Mouse (Mus musculus) liver, embryonic 14.5 days (tissue): ENCODE results near the gene Kcnip4. TPM values are rescaled to one million over a fixed set of nuclear protein-coding genes. Genes with fewer than 3 reads are reported as not detected.
A peak's percentile ranks its signal among the peaks of the same experiment; 100 is the strongest.

Experiments used
- ATAC-seq: fragments of 200-750 bp; cut with Nextera tagmentation; 2 replicates; pipeline ENCODE4 v1.8.0; 2017; ENCODE audit warnings: moderate number of reproducible peaks, mild to moderate bottlenecking, moderate library complexity; ENCODE audit not compliant: insufficient read depth
- DNase-seq, 3 experiments: peaks; one replicate each; pipeline ENCODE4 v3.0.0-alpha.2; 2012 to 2013; ENCODE audit warnings: low read depth in 3 of 3, low spot score in 3 of 3
- H3K27ac ChIP-seq: fragments of 300-500 bp; sonication (generic); 2 replicates; pipeline ENCODE4 v1.5.1; 2014; ENCODE audit warnings: moderate library complexity, mild to moderate bottlenecking, control low read depth, inconsistent platforms
- H3K27me3 ChIP-seq: fragments of 300-500 bp; sonication (generic); 2 replicates; pipeline ENCODE4 v1.6.1; 2014; ENCODE audit warnings: mild to moderate bottlenecking, low read length, moderate library complexity; ENCODE audit not compliant: control insufficient read depth, insufficient read depth
- H3K36me3 ChIP-seq: fragments of 300-500 bp; sonication (generic); replicated peaks from 2 replicates; pipeline ENCODE4 v1.6.1; 2014; ENCODE audit warnings: low read depth; ENCODE audit not compliant: control insufficient read depth, insufficient read depth
- H3K4me1 ChIP-seq, 2 experiments: fragments of 200-500 bp in 1 of 2; fragments of 300-500 bp in 1 of 2; sonication (generic) in 1 of 2; replicated peaks; 2 replicates each; pipeline ENCODE4 v1.6.1; 2012 to 2014; ENCODE audit warnings: antibody characterized with exemption in 1 of 2, inconsistent platforms in 1 of 2, low read length in 1 of 2; ENCODE audit not compliant: control insufficient read depth in 2 of 2, insufficient read depth in 2 of 2
- H3K4me2 ChIP-seq: fragments of 300-500 bp; sonication (generic); 2 replicates; pipeline ENCODE4 v1.6.1; 2014; ENCODE audit warnings: low read depth, mild to moderate bottlenecking, control low read depth, moderate library complexity
- H3K4me3 ChIP-seq, 2 experiments: fragments of 200-500 bp in 1 of 2; fragments of 300-500 bp in 1 of 2; sonication (generic) in 1 of 2; 2 replicates each; pipeline ENCODE4 v1.5.1; 2012 to 2014; ENCODE audit warnings: low read depth in 2 of 2, low read length in 2 of 2, mild to moderate bottlenecking in 2 of 2, control low read depth in 1 of 2, inconsistent platforms in 1 of 2, moderate library complexity in 1 of 2; ENCODE audit not compliant: insufficient read depth in 1 of 2
- H3K9ac ChIP-seq: fragments of 300-500 bp; sonication (generic); replicated peaks from 2 replicates; pipeline ENCODE4 v1.6.1; 2014; ENCODE audit warnings: mild to moderate bottlenecking, control low read depth, moderate library complexity
- H3K9me3 ChIP-seq: fragments of 300-500 bp; sonication (generic); 2 replicates; pipeline ENCODE4 v1.6.1; 2016; ENCODE audit warnings: low read length, mixed read lengths; ENCODE audit not compliant: control insufficient read depth
- CTCF ChIP-seq: IDR thresholded peaks from 2 replicates; pipeline ENCODE4 v1.5.1; 2016; ENCODE audit warnings: antibody characterized with exemption, low read depth, control low read depth
- EP300 ChIP-seq: IDR thresholded peaks from 2 replicates; pipeline ENCODE4 v1.6.1; 2016; ENCODE audit warnings: antibody characterized with exemption, low read depth
- WGBS: fragments of 180-500 bp; shearing (Covaris S2); extraction: QIAGEN DNeasy Blood & Tissue Kit; methylation state at CpG from one replicate; pipeline ENCODE4 v1.1.7; 2014; ENCODE audit not compliant: insufficient replicate concordance; 5-methylcytosine and 5-hydroxymethylcytosine counted together
- polyA plus RNA-seq, 2 experiments: library from polyadenylated mRNA; depleted of rRNA in 1 of 2; stranded (reverse) in 1 of 2; unstranded in 1 of 2; fragments of >200 nt; fragmentation: Nextera tagmentation in 1 of 2; extraction: Ambion mirVana in 1 of 2; gene quantifications; 2 replicates each; pipeline versions ENCODE4 v1.2.1 to v1.2.3; 2012 to 2014

The Kcnip4 gene
- polyA plus RNA-seq, 2 experiments: 0.10 TPM; not detected in 1

DNA sequence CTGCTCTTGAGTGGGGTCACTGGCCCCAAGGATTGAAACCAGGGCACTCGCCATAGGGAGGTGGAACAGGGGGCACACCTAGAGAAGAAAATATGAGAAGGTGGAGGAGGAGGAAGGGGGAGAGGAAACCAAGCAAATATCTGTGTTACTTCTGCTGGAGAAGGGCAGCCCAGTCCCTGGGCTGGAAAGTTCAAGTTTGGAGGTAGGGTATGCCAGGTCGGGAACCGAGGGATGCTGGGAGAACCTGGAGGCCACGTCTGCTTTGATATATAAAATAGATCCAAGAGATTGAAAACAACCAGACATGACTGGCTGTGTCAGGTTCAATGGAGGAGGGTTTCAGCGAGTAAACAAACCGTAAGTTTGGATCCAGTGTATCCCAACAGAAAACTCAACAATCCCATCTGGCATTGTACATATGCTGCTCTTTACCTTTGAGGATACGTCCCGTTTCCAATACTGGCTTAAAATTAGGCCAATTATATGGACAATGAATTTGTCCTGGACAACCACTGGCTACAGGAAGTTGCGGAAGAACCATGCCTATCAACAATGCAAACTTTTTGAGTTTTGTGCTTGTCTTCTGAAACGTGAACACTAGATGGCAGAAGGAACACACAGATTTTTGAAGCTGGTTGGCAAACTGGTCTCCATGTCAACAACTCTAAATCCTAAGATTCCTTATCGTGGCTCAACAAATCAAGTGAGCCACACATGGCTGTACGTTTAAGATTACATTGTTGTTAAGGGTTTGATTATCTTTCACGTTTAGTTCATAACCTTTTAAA lies 155.9 kb downstream of the Kcnip4 start:
- DNase-seq: no peak
- H3K4me2 ChIP-seq: no peak overlapping the region
- no peak overlapping the region for H3K9ac ChIP-seq
- no peak overlapping the region for H3K27ac ChIP-seq
- no peaks in the 10 kb centered on the region for H3K36me3 ChIP-seq
- no peaks in the 10 kb centered on the region for H3K9me3 ChIP-seq
- WGBS: 32% methylated on average over 13 of the region's 13 CpGs
- 0 out of 2 replicates have a peak, but pooled peaks have one; percentile 29 for TF ChIP-seq CTCF
- TF ChIP-seq EP300: no peak
- H3K27me3 ChIP-seq: no peaks in the 10 kb centered on the region
- no peak for ATAC-seq
- H3K4me3 ChIP-seq: no peak overlapping the region
- no peaks in the 10 kb centered on the region for H3K4me1 ChIP-seq

DNA sequence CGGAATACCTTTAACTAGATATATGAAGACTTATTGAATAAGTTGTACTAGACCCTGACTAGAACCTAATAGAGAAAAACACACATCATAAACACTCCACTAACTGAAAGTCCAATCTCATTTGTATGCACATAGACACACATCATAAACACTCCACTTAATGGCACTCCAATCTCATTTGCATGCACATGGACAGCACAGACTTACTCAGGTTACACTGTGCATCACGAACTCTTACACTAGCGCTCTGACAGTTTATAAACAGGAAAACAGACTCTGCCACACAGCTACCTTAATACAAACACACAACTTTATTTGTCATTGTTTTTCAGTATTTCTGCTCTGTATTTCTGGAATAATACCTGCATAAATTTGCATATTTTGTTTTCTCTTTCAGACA lies 168.3 kb downstream of the Kcnip4 start:
- WGBS: 58% methylated on average over 3 of the region's 3 CpGs

DNA sequence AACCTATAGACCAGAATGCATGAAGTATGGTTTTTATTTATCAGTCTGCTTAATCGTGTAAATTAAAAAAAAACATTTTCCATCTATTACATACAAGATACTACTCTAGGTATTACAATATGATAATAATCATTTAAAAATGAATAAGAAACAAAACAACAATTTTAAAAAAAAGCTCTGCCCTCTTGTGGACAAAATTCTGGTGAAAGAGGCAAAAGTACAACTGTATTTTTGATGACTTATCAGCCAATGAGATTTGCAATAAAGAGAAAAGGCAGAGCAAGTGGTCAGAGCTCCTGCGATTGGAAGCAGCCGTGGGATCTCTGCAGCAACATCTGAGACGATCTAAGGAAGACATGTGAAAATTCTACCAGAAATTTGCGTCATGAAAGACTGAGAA lies 172.6 kb downstream of the Kcnip4 start:
- Histone ChIP-seq H3K27me3 (no peaks in the 10 kb centered on the region), H3K9ac (no peak overlapping the region), H3K27ac (no peak overlapping the region), H3K36me3 (no peaks in the 10 kb centered on the region), H3K9me3 (no peaks in the 10 kb centered on the region), H3K4me1 (peaks cover 0 to 3% of the 10 kb centered on the region in 2 experiments; a peak in 1 of 4 replicates), H3K4me2 (no peak overlapping the region), H3K4me3 (no peak overlapping the region)
- ATAC-seq (no peak), DNase-seq (no peak)
- no peak for TF ChIP-seq CTCF
- TF ChIP-seq EP300: no peak
- WGBS: 52% methylated on average over 5 of the region's 5 CpGs

More for the DNA sequence above, 168.3 kb downstream of the Kcnip4 start:
- no peak for TF ChIP-seq EP300
- no peak for TF ChIP-seq CTCF
- Histone ChIP-seq H3K4me3 (no peak overlapping the region), H3K9ac (no peak overlapping the region), H3K27me3 (no peaks in the 10 kb centered on the region), H3K36me3 (no peaks in the 10 kb centered on the region), H3K9me3 (no peaks in the 10 kb centered on the region), H3K4me1 (no peaks in the 10 kb centered on the region), H3K4me2 (no peak overlapping the region), H3K27ac (no peak overlapping the region)
- DNase-seq: no peak
- ATAC-seq: no peak

DNA sequence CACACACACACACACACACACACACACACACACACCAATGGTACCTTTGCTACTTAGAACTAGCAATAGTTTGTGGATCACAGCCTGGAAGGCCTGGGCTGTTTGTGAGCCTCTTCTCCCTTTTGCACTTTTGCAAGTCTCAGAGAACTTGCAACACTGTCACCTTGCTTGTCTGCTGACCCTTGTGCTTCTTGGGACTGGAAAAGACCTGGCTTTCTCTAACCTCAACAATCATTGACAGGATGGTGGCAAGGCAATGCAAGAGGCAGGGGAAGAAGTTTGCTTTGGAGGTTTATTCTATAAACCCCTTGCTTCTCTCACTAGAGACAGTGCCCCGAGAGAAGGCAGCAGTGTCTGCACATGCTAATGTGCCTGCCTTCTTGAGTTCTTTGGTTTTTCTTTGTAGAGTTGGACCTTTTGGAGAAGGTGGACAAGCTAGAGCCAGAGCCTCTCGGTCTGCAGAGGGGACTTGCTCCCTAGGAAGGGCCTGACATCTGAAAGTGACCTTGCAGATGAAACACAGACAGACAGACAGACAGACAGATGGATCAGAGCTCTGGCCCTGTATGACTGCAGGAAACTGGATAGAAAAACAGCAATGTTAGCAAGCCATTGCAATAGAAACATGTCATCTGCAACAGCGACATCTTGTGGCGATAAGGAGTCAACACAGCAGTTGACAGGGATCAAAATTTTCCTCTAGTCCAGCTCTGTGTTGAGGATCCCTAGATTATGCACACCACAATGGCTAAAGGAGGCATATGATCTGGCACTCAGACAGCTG lies 174.4 kb downstream of the Kcnip4 start:
- Histone ChIP-seq H3K4me2 (no peak overlapping the region), H3K4me1 (peaks cover 0 to 3% of the 10 kb centered on the region in 2 experiments; a peak in 1 of 4 replicates), H3K9ac (no peak overlapping the region), H3K9me3 (no peaks in the 10 kb centered on the region), H3K27me3 (no peaks in the 10 kb centered on the region), H3K27ac (no peak overlapping the region), H3K4me3 (no peak overlapping the region), H3K36me3 (no peaks in the 10 kb centered on the region)
- no peak for DNase-seq
- no peak for TF ChIP-seq EP300
- peak; percentile 75 for TF ChIP-seq CTCF
- no peak for ATAC-seq
- WGBS: 25% methylated on average over 4 of the region's 4 CpGs

DNA sequence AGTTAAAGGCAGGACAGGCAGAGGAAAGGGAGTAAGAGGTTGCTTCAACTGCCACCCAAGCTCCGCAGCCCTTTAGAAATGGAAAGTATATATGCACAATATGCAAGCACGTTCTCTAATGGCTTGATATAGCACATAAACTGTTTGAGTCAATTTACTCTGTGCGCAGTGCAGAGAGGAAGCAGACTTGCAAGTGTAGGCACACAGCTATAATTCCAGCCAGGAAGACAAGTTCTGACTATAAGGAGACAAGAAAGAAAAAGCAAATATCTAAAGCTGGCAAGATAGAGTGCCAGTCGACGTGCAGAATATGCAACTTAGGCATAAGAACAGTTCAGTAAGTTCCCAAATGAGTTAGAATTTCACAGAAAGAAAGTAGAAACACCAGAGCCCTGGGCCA lies 175.2 kb downstream of the Kcnip4 start:
- Histone ChIP-seq H3K9me3 (no peaks in the 10 kb centered on the region), H3K36me3 (no peaks in the 10 kb centered on the region), H3K4me2 (no peak overlapping the region), H3K27me3 (no peaks in the 10 kb centered on the region), H3K27ac (no peak overlapping the region), H3K4me1 (peaks cover 0 to 3% of the 10 kb centered on the region in 2 experiments; a peak in 1 of 4 replicates), H3K9ac (no peak overlapping the region), H3K4me3 (no peak overlapping the region)
- 59% methylated on average over 5 of the region's 5 CpGs for WGBS
- no peak for TF ChIP-seq CTCF
- no peak for TF ChIP-seq EP300
- DNase-seq (no peak), ATAC-seq (no peak)
